Mouse (Mus musculus): Measurements from ENCODE around the gene Tpi1. TPM values are rescaled to one million over a fixed set of nuclear protein-coding genes. Genes with fewer than 3 reads are reported as not detected.

Tpi1 gene
- polyA plus RNA-seq, 1 experiment from 2014 or later: 346 TPM

DNA sequence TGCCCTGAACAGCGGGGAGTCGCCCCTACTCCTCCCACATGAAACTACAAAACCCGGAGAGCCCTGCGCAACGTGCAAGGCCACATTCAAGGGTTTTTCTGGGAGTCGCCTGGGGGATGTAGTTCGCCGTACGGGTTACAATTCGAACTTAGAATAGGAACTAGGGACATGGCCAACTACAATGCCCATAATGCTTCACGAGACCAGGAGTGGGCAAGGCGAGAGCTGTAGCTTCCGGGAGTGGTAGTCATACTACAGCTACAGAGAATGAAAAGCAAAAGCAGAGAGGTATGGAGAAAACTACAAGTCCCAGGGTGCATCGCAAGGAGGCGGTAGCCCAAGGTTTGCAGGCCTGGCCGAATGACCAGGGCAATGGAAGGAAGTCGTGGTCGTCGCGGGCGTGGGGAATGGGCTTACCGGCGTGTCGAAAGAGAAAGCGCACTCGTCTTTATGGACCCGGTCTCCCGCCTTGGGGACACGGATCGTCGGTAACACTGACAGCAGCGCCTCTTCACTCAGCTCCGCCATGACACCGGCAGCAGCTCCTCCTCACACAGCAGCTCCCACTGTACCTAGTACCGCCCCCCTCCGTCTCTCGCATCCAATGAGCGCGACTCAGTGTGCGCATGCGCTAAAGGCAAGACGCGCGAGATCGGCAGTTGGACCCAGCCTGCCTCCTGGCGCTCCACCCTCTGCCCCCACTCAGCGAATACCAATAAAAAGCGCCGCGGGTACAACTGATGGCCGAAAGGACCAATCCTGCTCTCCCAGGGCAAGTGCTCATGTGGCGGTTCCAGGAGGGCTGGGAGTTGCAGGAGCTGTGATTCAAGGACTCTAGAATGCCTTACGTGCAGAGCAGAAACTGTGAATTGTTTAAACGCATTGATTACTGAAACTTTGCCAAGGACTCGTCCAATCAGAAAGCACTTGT, 15.0 kb upstream of the Tpi1 start, which contains the start of the genes Usp5 and Cdca3:
Gene Usp5, minus strand, starts transcription at position 617 of the 931 bp plus-strand sequence.
Gene Cdca3, plus strand, starts transcription at position 680 of the 931 bp plus-strand sequence.
- Histone ChIP-seq H3K4me2 (ENCODE audit: low read depth, low read length) (peak within 1 kb of the TSS; percentile 92), H3K4me3 (ENCODE audit: low read depth, low read length) (peak within 1 kb of the TSS; percentile 94), H3K9me3 (ENCODE audit: low read length) (no peaks in the 10 kb centered on the region), H3K9ac (replicated peaks) (peak within 1 kb of the TSS; percentile 97), H3K4me1 (ENCODE audit: insufficient read depth) (peaks cover 12% of the 10 kb centered on the region), H3K36me3 (replicated peaks; ENCODE audit: insufficient read depth, low read length) (peaks cover 39% of the 10 kb centered on the region), H3K27ac (ENCODE audit: low read depth) (peak within 1 kb of the TSS; percentile 82), H3K27me3 (ENCODE audit: insufficient read depth, low read length) (no peaks in the 10 kb centered on the region)
- peak; percentile 98 for DNase-seq
- TF ChIP-seq EP300 (IDR thresholded peaks at IDR 0.05; ENCODE audit: low read depth) (peak; percentile 49; the same call in 1 of the 2 replicates), CTCF (IDR thresholded peaks at IDR 0.05; ENCODE audit: low read depth) (peak; percentile 30)
- ATAC-seq: peak; percentile 89
- under 1% methylated on average over 52 of the region's 55 CpGs for WGBS (ENCODE audit: insufficient replicate concordance)

- 21% methylated on average over 10 of the region's 10 CpGs for whole genome bisulfite sequencing (ENCODE audit: insufficient replicate concordance)
- Histone ChIP-seq H3K4me2 (ENCODE audit: low read depth, low read length) (peak overlapping the region; percentile 89), H3K4me3 (ENCODE audit: low read depth, low read length) (peak overlapping the region; percentile 94), H3K9ac (replicated peaks) (peak overlapping the region; percentile 66), H3K4me1 (ENCODE audit: insufficient read depth) (peaks cover 12% of the 10 kb centered on the region), H3K9me3 (ENCODE audit: low read length) (no peaks in the 10 kb centered on the region), H3K36me3 (replicated peaks; ENCODE audit: insufficient read depth, low read length) (peaks cover 40% of the 10 kb centered on the region), H3K27me3 (ENCODE audit: insufficient read depth, low read length) (no peaks in the 10 kb centered on the region), H3K27ac (ENCODE audit: low read depth) (peak overlapping the region; percentile 55)
- peak; percentile 54 for DNase-seq
- no peak for ATAC-seq
- no peak for TF ChIP-seq CTCF (IDR thresholded peaks at IDR 0.05; ENCODE audit: low read depth)
These were observed 14.1 kb upstream of the Tpi1 start for GRCm38 (mm10) chr6:124828101-124828592.

- WGBS (ENCODE audit: insufficient replicate concordance): over 99% methylated on average over 4 of the region's 4 CpGs
These were observed 8.0 kb upstream of the Tpi1 start for GRCm38 (mm10) chr6:124822049-124822448.

DNA sequence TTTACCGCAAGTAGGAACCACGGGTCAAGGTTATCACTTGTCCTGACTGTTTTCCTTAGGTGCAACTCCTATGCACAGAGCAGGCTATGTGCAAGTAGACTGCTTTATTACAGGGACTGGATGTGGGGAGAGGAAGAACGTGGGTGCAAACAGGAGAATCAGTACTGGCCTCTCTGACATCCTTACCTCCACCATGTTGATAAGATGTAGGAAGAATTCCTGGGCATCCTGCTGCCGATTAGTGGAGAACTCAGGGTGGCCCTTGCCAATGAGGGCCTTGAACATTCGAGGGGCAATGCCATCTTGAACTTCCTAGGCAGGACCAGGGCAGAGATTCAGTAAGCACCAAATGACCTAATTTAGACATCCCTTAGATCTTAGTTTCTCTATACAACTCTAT, 6.8 kb upstream of the Tpi1 start:
- H3K27me3 ChIP-seq (ENCODE audit: insufficient read depth, low read length): no peaks in the 10 kb centered on the region
- ATAC-seq: no peak
- no peaks in the 10 kb centered on the region; the same call in 1 of the 2 replicates for H3K4me1 ChIP-seq (ENCODE audit: insufficient read depth)
- TF ChIP-seq CTCF (IDR thresholded peaks at IDR 0.05; ENCODE audit: low read depth): no peak
- no peak for TF ChIP-seq EP300 (IDR thresholded peaks at IDR 0.05; ENCODE audit: low read depth)
- no peak for DNase-seq
- H3K36me3 ChIP-seq (replicated peaks; ENCODE audit: insufficient read depth, low read length): peaks cover 80% of the 10 kb centered on the region
- no peak overlapping the region for H3K4me2 ChIP-seq (ENCODE audit: low read depth, low read length)
- H3K9ac ChIP-seq (replicated peaks): no peak overlapping the region
- H3K9me3 ChIP-seq (ENCODE audit: low read length): no peaks in the 10 kb centered on the region
- H3K27ac ChIP-seq (ENCODE audit: low read depth): no peak overlapping the region
- WGBS (ENCODE audit: insufficient replicate concordance): 84% methylated on average over 5 of the region's 5 CpGs
- no peak overlapping the region for H3K4me3 ChIP-seq (ENCODE audit: low read depth, low read length)

More at GRCm38 (mm10) chr6:124822049-124822448, 8.0 kb upstream of the Tpi1 start:
- Histone ChIP-seq H3K4me3 (ENCODE audit: low read depth, low read length) (no peak overlapping the region), H3K4me1 (ENCODE audit: insufficient read depth) (no peaks in the 10 kb centered on the region; the same call in 1 of the 2 replicates), H3K27ac (ENCODE audit: low read depth) (no peak overlapping the region), H3K9me3 (ENCODE audit: low read length) (no peaks in the 10 kb centered on the region), H3K36me3 (replicated peaks; ENCODE audit: insufficient read depth, low read length) (peaks cover 78% of the 10 kb centered on the region), H3K9ac (replicated peaks) (no peak overlapping the region), H3K27me3 (ENCODE audit: insufficient read depth, low read length) (no peaks in the 10 kb centered on the region), H3K4me2 (ENCODE audit: low read depth, low read length) (no peak overlapping the region)
- TF ChIP-seq EP300 (IDR thresholded peaks at IDR 0.05; ENCODE audit: low read depth) (no peak), CTCF (IDR thresholded peaks at IDR 0.05; ENCODE audit: low read depth) (no peak)
- no peak for ATAC-seq
- DNase-seq: no peak

GRCm38 (mm10) chr6:124817971-124818370, 3.9 kb upstream of the Tpi1 start:
- H3K9ac ChIP-seq (replicated peaks): no peak overlapping the region
- peak overlapping the region; percentile 38; the same call in 1 of the 2 replicates for H3K4me2 ChIP-seq (ENCODE audit: low read depth, low read length)
- H3K4me1 ChIP-seq (ENCODE audit: insufficient read depth): peaks cover 16% of the 10 kb centered on the region
- H3K27ac ChIP-seq (ENCODE audit: low read depth): peak overlapping the region; percentile 57; the same call in 1 of the 2 replicates
- 64% methylated on average over 8 of the region's 8 CpGs for WGBS (ENCODE audit: insufficient replicate concordance)
- TF ChIP-seq EP300 (IDR thresholded peaks at IDR 0.05; ENCODE audit: low read depth): no peak
- TF ChIP-seq CTCF (IDR thresholded peaks at IDR 0.05; ENCODE audit: low read depth): no peak
- no peaks in the 10 kb centered on the region for H3K9me3 ChIP-seq (ENCODE audit: low read length)
- H3K36me3 ChIP-seq (replicated peaks; ENCODE audit: insufficient read depth, low read length): peaks cover 68% of the 10 kb centered on the region
- DNase-seq (no peak), ATAC-seq (no peak)
- no peaks in the 10 kb centered on the region for H3K27me3 ChIP-seq (ENCODE audit: insufficient read depth, low read length)
- H3K4me3 ChIP-seq (ENCODE audit: low read depth, low read length): no peak overlapping the region

DNA sequence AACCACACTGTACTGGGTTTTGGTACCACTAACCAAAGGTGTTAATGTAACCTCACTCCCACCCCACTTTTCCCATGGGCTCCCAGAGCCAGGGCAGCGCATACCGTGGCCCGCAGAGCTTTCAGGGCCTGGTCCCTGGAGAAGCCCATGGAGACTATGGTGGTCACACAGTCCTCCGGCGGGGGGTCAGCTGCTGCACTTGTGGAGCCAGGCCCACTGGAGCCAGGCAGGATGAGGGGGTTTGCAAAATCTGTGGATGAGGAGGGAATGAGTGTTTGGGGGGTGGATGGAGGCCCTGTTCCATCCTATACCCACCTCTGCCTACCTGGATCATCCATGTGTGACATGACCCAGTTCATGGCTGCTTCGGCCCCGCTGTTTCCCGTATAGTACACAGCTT, 3.5 kb upstream of the Tpi1 start:
- H3K9me3 ChIP-seq (ENCODE audit: low read length): no peaks in the 10 kb centered on the region
- DNase-seq: no peak
- no peak overlapping the region for H3K9ac ChIP-seq (replicated peaks)
- TF ChIP-seq CTCF (IDR thresholded peaks at IDR 0.05; ENCODE audit: low read depth) (no peak), EP300 (IDR thresholded peaks at IDR 0.05; ENCODE audit: low read depth) (no peak)
- H3K4me1 ChIP-seq (ENCODE audit: insufficient read depth): peaks cover 20% of the 10 kb centered on the region
- 87% methylated on average over 8 of the region's 8 CpGs for WGBS (ENCODE audit: insufficient replicate concordance)
- 0 out of 2 replicates have a peak overlapping the region, but pooled peaks have one; percentile 4 for H3K4me2 ChIP-seq (ENCODE audit: low read depth, low read length)
- H3K36me3 ChIP-seq (replicated peaks; ENCODE audit: insufficient read depth, low read length): peaks cover 64% of the 10 kb centered on the region
- ATAC-seq: no peak
- H3K27me3 ChIP-seq (ENCODE audit: insufficient read depth, low read length): no peaks in the 10 kb centered on the region
- 0 out of 2 replicates have a peak overlapping the region, but pooled peaks have one; percentile 16 for H3K27ac ChIP-seq (ENCODE audit: low read depth)
- H3K4me3 ChIP-seq (ENCODE audit: low read depth, low read length): no peak overlapping the region
